Mouse (Mus musculus): ENCODE measurements around the gene Ydjc. TPM values are rescaled to one million over a fixed set of nuclear protein-coding genes. Genes with fewer than 3 reads are reported as not detected.

Gene Ydjc
- total and polyA plus RNA-seq, 3 experiments, result 56.7 to 68.5 TPM; not detected in 1

- H3K4me1 ChIP-seq (ENCODE audit: control insufficient read depth in 1 of 2, insufficient read depth in 2 of 2, low read length in 2 of 2), result peaks cover 0 to 6% of the 10 kb centered on the region in 2 experiments; a peak in 1 of 4 replicates
- H3K36me3 ChIP-seq (ENCODE audit: control insufficient read depth in 1 of 2, insufficient read depth in 2 of 2, low read length in 2 of 2), result peaks cover 0 to 10% of the 10 kb centered on the region in 2 experiments; a peak in 2 of 4 replicates
- H3K27ac ChIP-seq (ENCODE audit: control insufficient read depth, low read depth, low read length), result no peak overlapping the region
- DNase-seq (ENCODE audit: low read depth, low spot score), result no peak
- peaks cover 12% of the 10 kb centered on the region for H3K79me2 ChIP-seq (ENCODE audit: control insufficient read depth, insufficient read depth, low read length, poor library complexity)
- TF ChIP-seq ETS1 (IDR thresholded peaks at IDR 0.05; ENCODE audit: low read depth, low read length), result no peak
- no peak for TF ChIP-seq ZC3H11A (IDR thresholded peaks at IDR 0.05; ENCODE audit: low read depth, low read length)
- no peak for TF ChIP-seq MEF2A (IDR thresholded peaks at IDR 0.05; ENCODE audit: extremely low read depth, insufficient replicate concordance, low read depth, low read length, poor library complexity, severe bottlenecking)
- no peak for TF ChIP-seq UBTF (IDR thresholded peaks at IDR 0.05; ENCODE audit: borderline replicate concordance, insufficient read depth, low read depth, low read length)
- H3K9ac ChIP-seq (ENCODE audit: control insufficient read depth, low read depth, low read length, poor library complexity, severe bottlenecking), result no peak overlapping the region
- H3K27me3 ChIP-seq (ENCODE audit: control insufficient read depth in 1 of 2, insufficient read depth in 2 of 2, low read length in 2 of 2), result no peaks in the 10 kb centered on the region
- no peaks in the 10 kb centered on the region for H3K9me3 ChIP-seq (replicated peaks; ENCODE audit: insufficient read depth, low read length)
- no peak overlapping the region for H3K4me3 ChIP-seq (ENCODE audit: control insufficient read depth in 1 of 2, insufficient read depth in 1 of 2, low read depth in 2 of 2, low read length in 2 of 2)
Observed at GRCm38 (mm10) chr16:17121569-17121968, 22.9 kb upstream of the Ydjc start.

GRCm38 (mm10) chr16:17124119-17124870 is 20.1 kb upstream of the Ydjc start:
- Histone ChIP-seq H3K27ac (ENCODE audit: control insufficient read depth, low read depth, low read length) (peak overlapping the region; percentile 22), H3K79me2 (ENCODE audit: control insufficient read depth, insufficient read depth, low read length, poor library complexity) (peaks cover 12% of the 10 kb centered on the region), H3K4me1 (ENCODE audit: control insufficient read depth in 1 of 2, insufficient read depth in 2 of 2, low read length in 2 of 2) (peaks cover 0 to 6% of the 10 kb centered on the region in 2 experiments; a peak in 1 of 4 replicates), H3K9me3 (replicated peaks; ENCODE audit: insufficient read depth, low read length) (no peaks in the 10 kb centered on the region), H3K27me3 (ENCODE audit: control insufficient read depth in 1 of 2, insufficient read depth in 2 of 2, low read length in 2 of 2) (no peaks in the 10 kb centered on the region), H3K9ac (ENCODE audit: control insufficient read depth, low read depth, low read length, poor library complexity, severe bottlenecking) (peak overlapping the region; percentile 75), H3K36me3 (ENCODE audit: control insufficient read depth in 1 of 2, insufficient read depth in 2 of 2, low read length in 2 of 2) (peaks cover 0 to 10% of the 10 kb centered on the region in 2 experiments; a peak in 2 of 4 replicates), H3K4me3 (ENCODE audit: control insufficient read depth in 1 of 2, insufficient read depth in 1 of 2, low read depth in 2 of 2, low read length in 2 of 2) (peak overlapping the region; percentile 68 to 90)
- TF ChIP-seq MXI1 (IDR thresholded peaks at IDR 0.05; ENCODE audit: low read depth, low read length), result no peak
- peak; percentile 42; the same call in 1 of the 2 replicates for TF ChIP-seq ZKSCAN1 (IDR thresholded peaks at IDR 0.05; ENCODE audit: low read depth, low read length)
- no peak for TF ChIP-seq CHD1 (IDR thresholded peaks at IDR 0.05; ENCODE audit: low read depth, low read length)
- DNase-seq (ENCODE audit: low read depth, low spot score), result peak; percentile 53

- peak; percentile 97 for DNase-seq (ENCODE audit: low read depth, low spot score)
- H3K4me1 ChIP-seq (ENCODE audit: control insufficient read depth in 1 of 2, insufficient read depth in 2 of 2, low read length in 2 of 2), result peaks cover 0 to 9% of the 10 kb centered on the region in 2 experiments; a peak in 1 of 4 replicates
- H3K27ac ChIP-seq (ENCODE audit: control insufficient read depth, low read depth, low read length), result peak within 1 kb of the TSS; percentile 86
- TF ChIP-seq BHLHE40 (IDR thresholded peaks at IDR 0.05; ENCODE audit: borderline replicate concordance, low read depth, low read length) (peak; percentile 41; the same call in 1 of the 2 replicates), SIN3A (IDR thresholded peaks at IDR 0.05; ENCODE audit: low read length) (peak; percentile 79), HCFC1 (IDR thresholded peaks at IDR 0.05; ENCODE audit: low read depth, low read length) (no peak), E2F4 (IDR thresholded peaks at IDR 0.05; ENCODE audit: borderline replicate concordance, low read depth, low read length) (0 out of 2 replicates have a peak, but pooled peaks have one; percentile 21), JUND (IDR thresholded peaks at IDR 0.05; ENCODE audit: low read depth, low read length) (no peak), KAT2A (conservative IDR thresholded peaks at IDR 0.05; ENCODE audit: low read depth, low read length) (no peak), ELF1 (IDR thresholded peaks at IDR 0.05; ENCODE audit: low read depth, low read length) (no peak), MAFK (IDR thresholded peaks at IDR 0.05; ENCODE audit: borderline replicate concordance, low read depth, low read length) (no peak), MAX (IDR thresholded peaks at IDR 0.05; ENCODE audit: low read length) (peak; percentile 85), MXI1 (IDR thresholded peaks at IDR 0.05; ENCODE audit: low read depth, low read length) (peak; percentile 92), NRF1 (IDR thresholded peaks at IDR 0.05; ENCODE audit: insufficient read depth, low read depth, low read length, poor library complexity, severe bottlenecking) (peak; percentile 62), MYB (IDR thresholded peaks at IDR 0.05; ENCODE audit: low read depth, low read length) (no peak), EP300 (IDR thresholded peaks at IDR 0.05; ENCODE audit: low read depth in 1 of 2, low read length in 2 of 2) (0 out of 4 replicates have a peak, but pooled peaks of 1 of the 2 experiments have one; percentile 11), MYC (IDR thresholded peaks at IDR 0.05; ENCODE audit: low read depth, low read length) (peak; percentile 93), CTCF (IDR thresholded peaks at IDR 0.05 in 2 of 3, conservative IDR thresholded peaks at IDR 0.05 in 1 of 3; ENCODE audit: control insufficient read depth in 1 of 3, insufficient read depth in 1 of 3, low read depth in 2 of 3, low read length in 3 of 3, poor library complexity in 1 of 3, severe bottlenecking in 1 of 3) (no peak), ETS1 (IDR thresholded peaks at IDR 0.05; ENCODE audit: low read depth, low read length) (no peak), POLR2A (IDR thresholded peaks at IDR 0.05; ENCODE audit: control insufficient read depth in 1 of 2, insufficient read depth in 1 of 2, low read depth in 1 of 2, low read length in 2 of 2, poor library complexity in 1 of 2) (peak; percentile 82 to 95)
Observed at GRCm38 (mm10) chr16:17124871-17125520, 19.4 kb upstream of the Ydjc start, which contains the start of gene 2610318N02Rik. 2610318N02Rik (minus strand) TSS chr16:17125167.

More at GRCm38 (mm10) chr16:17124871-17125520, 19.4 kb upstream of the Ydjc start, which contains the start of gene 2610318N02Rik:
- H3K36me3 ChIP-seq (ENCODE audit: control insufficient read depth in 1 of 2, insufficient read depth in 2 of 2, low read length in 2 of 2), result peaks cover 0 to 10% of the 10 kb centered on the region in 2 experiments; a peak in 2 of 4 replicates
- H3K27me3 ChIP-seq (ENCODE audit: control insufficient read depth in 1 of 2, insufficient read depth in 2 of 2, low read length in 2 of 2), result no peaks in the 10 kb centered on the region
- H3K9ac ChIP-seq (ENCODE audit: control insufficient read depth, low read depth, low read length, poor library complexity, severe bottlenecking), result peak within 1 kb of the TSS; percentile 79
- peaks cover 12% of the 10 kb centered on the region for H3K79me2 ChIP-seq (ENCODE audit: control insufficient read depth, insufficient read depth, low read length, poor library complexity)
- peak within 1 kb of the TSS; percentile 68 to 90 for H3K4me3 ChIP-seq (ENCODE audit: control insufficient read depth in 1 of 2, insufficient read depth in 1 of 2, low read depth in 2 of 2, low read length in 2 of 2)
- no peaks in the 10 kb centered on the region for H3K9me3 ChIP-seq (replicated peaks; ENCODE audit: insufficient read depth, low read length)

Measured in MEL (cell line).